Comparison of ENCODE assay signal across 8 mouse cellular contexts in genomic region chr4:53218752-53219151, GRCm38 (mm10). TPM values are rescaled to one million over a fixed set of nuclear protein-coding genes. Genes with fewer than 3 reads are reported as not detected.
DNase-seq lines count a peak whose midpoint lies in the region.

No protein-coding gene starts in this region.

- no peaks in the 10 kb centered on the region for H3K27me3 ChIP-seq in heart, embryonic 10.5 days (ENCODE audit: insufficient read depth, poor library complexity, severe bottlenecking)

- H3K27ac ChIP-seq in heart, embryonic 10.5 days = peak overlapping the region; percentile 23; the same call in 1 of the 2 replicates

- 43% methylated on average over 7 of the region's 7 CpGs for WGBS in heart, embryonic 10.5 days

- peaks cover 25% of the 10 kb centered on the region for H3K4me1 ChIP-seq in heart, embryonic 10.5 days

- H3K4me3 ChIP-seq in heart, embryonic 10.5 days = no peak overlapping the region

- DNase-seq in heart, adult 11 months = peak; percentile 94
- no peak for DNase-seq in heart, postnatal 25 days (ENCODE audit: low spot score)
- DNase-seq in cerebellum, postnatal 10 days = peak; percentile 66 to 67
- DNase-seq in heart, embryonic 10.5 days (ENCODE audit: low spot score) = peak; percentile 66
- DNase-seq in left cerebral cortex, postnatal 25 days (ENCODE audit: low spot score in 2 of 2) = peak; percentile 30 to 78
- peak; percentile 41 for DNase-seq in right cerebral cortex, postnatal 14 days
- DNase-seq in spleen, postnatal 4 days (ENCODE audit: low spot score in 2 of 2) = no peak
- no peak for DNase-seq in thymus, postnatal 0 days (ENCODE audit: low spot score)

- H3K36me3 ChIP-seq in heart, embryonic 10.5 days = no peaks in the 10 kb centered on the region

- intact Hi-C loops in heart, postnatal 25 days (cut with DNase I) = loop anchor here (1.0 to 5.0 kb wide), 2 partner anchors 45 to 101 kb away; no protein-coding TSS in a partner anchor
- intact Hi-C loops in left cerebral cortex, postnatal 25 days (cut with DNase I) = loop anchor here (5.0 kb wide), 1 partner anchor 101 kb away; no protein-coding TSS in a partner anchor

- no peaks in the 10 kb centered on the region for H3K9me3 ChIP-seq in heart, embryonic 10.5 days

RNA-seq across cellular contexts. Expression of gene Abca1, which starts 59.1 kb away (rescaled TPM):
- 10 to 100 TPM; 13.6 to 19.7 TPM for total RNA-seq in heart, postnatal 25 days (2021)
- polyA plus RNA-seq in heart, embryonic 10.5 days (2016; fragmentation: Nextera tagmentation; extraction: Ambion mirVana) = 1.6 and 4.2 TPM in 2 replicates
- 10 to 100 TPM; 15.2 to 17.4 TPM for total RNA-seq in left cerebral cortex, postnatal 25 days (2021)
- 2.9 and 4.6 TPM in 2 replicates for polyA plus RNA-seq in thymus, postnatal 0 days (2015; fragmentation: Nextera tagmentation; extraction: Ambion mirVana)

Comparison
In these comparisons a context has a peak if more than half of its experiments do, and no peak if none do; other contexts are left out.
1. DNase-seq: peak in heart, adult 11 months (single experiment), cerebellum, postnatal 10 days (2 of 2), heart, embryonic 10.5 days (single experiment), left cerebral cortex, postnatal 25 days (2 of 2) and right cerebral cortex, postnatal 14 days (single experiment); none in heart, postnatal 25 days (single experiment), spleen, postnatal 4 days (0 of 2) and thymus, postnatal 0 days (single experiment).